Mouse (Mus musculus) CH12.LX (cell line): ENCODE results near the gene Galnt9. TPM values are rescaled to one million over a fixed set of nuclear protein-coding genes. Genes with fewer than 3 reads are reported as not detected.

Experiments used
- DNase-seq: peaks from one replicate; pipeline ENCODE4 v3.0.0-alpha.2; 2013; ENCODE audit errors: extremely low read depth
- H3K27ac ChIP-seq: 2 replicates; pipeline ENCODE4 v1.5.1; 2012; ENCODE audit warnings: low read depth, mild to moderate bottlenecking, control low read depth, moderate library complexity; ENCODE audit not compliant: insufficient read depth
- H3K27me3 ChIP-seq: replicated peaks from 2 replicates; pipeline ENCODE3; 2012; ENCODE audit warnings: inconsistent platforms
- H3K36me3 ChIP-seq, 2 experiments: replicated peaks in 1 of 2; 2 replicates each; pipeline versions ENCODE3 to v1.6.1; 2012; ENCODE audit warnings: inconsistent platforms in 1 of 2, low read length in 1 of 2, mild to moderate bottlenecking in 1 of 2, mixed read lengths in 1 of 2, moderate library complexity in 1 of 2; ENCODE audit not compliant: control insufficient read depth in 1 of 2, insufficient read depth in 1 of 2
- H3K4me1 ChIP-seq, 2 experiments: 2 replicates each; pipeline ENCODE4 v1.6.1; 2012; ENCODE audit warnings: inconsistent platforms in 1 of 2, moderate library complexity in 1 of 2; ENCODE audit not compliant: insufficient read depth in 2 of 2, control insufficient read depth in 1 of 2
- H3K4me2 ChIP-seq: 2 replicates; pipeline ENCODE4 v1.6.1; 2012; ENCODE audit warnings: low read depth, mild to moderate bottlenecking, control low read depth; ENCODE audit not compliant: poor library complexity, insufficient read depth, severe bottlenecking
- H3K4me3 ChIP-seq, 3 experiments: fragments of 150-350 bp in 1 of 3; sonication (generic) in 1 of 3; replicated peaks in 1 of 3; 2 replicates each; pipeline versions ENCODE3 to v1.5.1; 2011 to 2012; ENCODE audit warnings: low read depth in 2 of 3, low read length in 2 of 3, mild to moderate bottlenecking in 2 of 3, moderate library complexity in 2 of 3, control low read depth in 1 of 3, improper control_type of control experiment in 1 of 3, inconsistent platforms in 1 of 3, mixed read lengths in 1 of 3; ENCODE audit not compliant: poor library complexity in 1 of 3
- H3K79me2 ChIP-seq: replicated peaks from 2 replicates; pipeline ENCODE4 v1.6.1; 2012; ENCODE audit warnings: mild to moderate bottlenecking, moderate library complexity; ENCODE audit not compliant: control insufficient read depth, poor library complexity, insufficient read depth, severe bottlenecking; ENCODE audit errors: extremely low read depth
- H3K9ac ChIP-seq: 2 replicates; pipeline ENCODE4 v1.6.1; 2012; ENCODE audit warnings: low read depth, mild to moderate bottlenecking, control low read depth, moderate library complexity; ENCODE audit not compliant: insufficient read depth
- H3K9me3 ChIP-seq: replicated peaks from 2 replicates; pipeline ENCODE3; 2012; ENCODE audit warnings: low read length, inconsistent platforms, mixed read lengths
- CHD1 ChIP-seq: IDR thresholded peaks from 2 replicates; pipeline ENCODE4 v1.6.1; 2012; ENCODE audit warnings: low read depth, low read length, improper control_type of control experiment, inconsistent platforms
- CHD2 ChIP-seq: IDR thresholded peaks from 2 replicates; pipeline ENCODE4 v1.6.1; 2011; ENCODE audit warnings: low read length, improper control_type of control experiment
- E2F4 ChIP-seq: IDR thresholded peaks from 2 replicates; pipeline ENCODE4 v1.6.1; 2011; ENCODE audit warnings: low read depth, low read length, improper control_type of control experiment; ENCODE audit not compliant: insufficient replicate concordance
- ELF1 ChIP-seq: IDR thresholded peaks from 2 replicates; pipeline ENCODE4 v1.6.1; 2014; ENCODE audit warnings: low read depth, mild to moderate bottlenecking, inconsistent platforms, low read length, improper control_type of control experiment
- EP300 ChIP-seq: IDR thresholded peaks from 2 replicates; pipeline ENCODE4 v1.6.1; 2011; ENCODE audit warnings: low read length, improper control_type of control experiment
- GABPA ChIP-seq: IDR thresholded peaks from 2 replicates; pipeline ENCODE4 v1.6.1; 2012; ENCODE audit warnings: low read depth, low read length, improper control_type of control experiment, inconsistent platforms; ENCODE audit not compliant: insufficient replicate concordance
- JUN ChIP-seq: IDR thresholded peaks from 2 replicates; pipeline ENCODE4 v1.6.1; 2011; ENCODE audit warnings: low read depth, mild to moderate bottlenecking, low read length, improper control_type of control experiment, moderate library complexity; ENCODE audit not compliant: insufficient read depth
- JUND ChIP-seq: conservative IDR thresholded peaks from 2 replicates; pipeline ENCODE4 v1.6.1; 2011; ENCODE audit warnings: low read depth, low read length, improper control_type of control experiment
- KAT2A ChIP-seq: IDR thresholded peaks from 2 replicates; pipeline ENCODE4 v1.6.1; 2012; ENCODE audit warnings: low read length, improper control_type of control experiment, inconsistent platforms; ENCODE audit not compliant: insufficient replicate concordance
- MAFK ChIP-seq: IDR thresholded peaks from 2 replicates; pipeline ENCODE4 v1.6.1; 2011; ENCODE audit warnings: low read length, improper control_type of control experiment; ENCODE audit not compliant: insufficient replicate concordance
- MAX ChIP-seq: IDR thresholded peaks from 2 replicates; pipeline ENCODE4 v1.6.1; 2011; ENCODE audit warnings: low read length, improper control_type of control experiment
- MAZ ChIP-seq: IDR thresholded peaks from 2 replicates; pipeline ENCODE4 v1.6.1; 2012; ENCODE audit warnings: low read depth, mild to moderate bottlenecking, inconsistent platforms, low read length, improper control_type of control experiment, moderate library complexity
- MEF2A ChIP-seq: IDR thresholded peaks from 2 replicates; pipeline ENCODE4 v1.6.1; 2014; ENCODE audit warnings: low read depth, mild to moderate bottlenecking, inconsistent platforms, low read length, improper control_type of control experiment, borderline replicate concordance
- MXI1 ChIP-seq: IDR thresholded peaks from 2 replicates; pipeline ENCODE4 v1.6.1; 2011; ENCODE audit warnings: mild to moderate bottlenecking, low read depth, low read length, improper control_type of control experiment
- NELFE ChIP-seq: IDR thresholded peaks from 2 replicates; pipeline ENCODE4 v1.6.1; 2011; ENCODE audit warnings: low read depth, low read length, improper control_type of control experiment
- PAX5 ChIP-seq: IDR thresholded peaks from 2 replicates; pipeline ENCODE4 v1.6.1; 2012; ENCODE audit warnings: low read length, inconsistent platforms, mixed read lengths
- POLR2A ChIP-seq: IDR thresholded peaks from 2 replicates; pipeline ENCODE4 v1.6.1; 2011; ENCODE audit warnings: low read depth, mild to moderate bottlenecking, improper control_type of control experiment, low read length
- RAD21 ChIP-seq: IDR thresholded peaks from 2 replicates; pipeline ENCODE4 v1.6.1; 2011; ENCODE audit warnings: low read depth, mild to moderate bottlenecking, low read length, improper control_type of control experiment, moderate library complexity
- SIN3A ChIP-seq: IDR thresholded peaks from 2 replicates; pipeline ENCODE4 v1.6.1; 2012; ENCODE audit warnings: low read length, improper control_type of control experiment, inconsistent platforms
- TCF12 ChIP-seq: IDR thresholded peaks from 2 replicates; pipeline ENCODE4 v1.6.1; 2014; ENCODE audit warnings: low read depth, mild to moderate bottlenecking, inconsistent platforms, low read length, improper control_type of control experiment
- ZKSCAN1 ChIP-seq: IDR thresholded peaks from 2 replicates; pipeline ENCODE4 v1.6.1; 2012; ENCODE audit warnings: low read depth, inconsistent platforms, low read length, improper control_type of control experiment, borderline replicate concordance
- ZMIZ1 ChIP-seq: IDR thresholded peaks from 2 replicates; pipeline ENCODE4 v1.6.1; 2012; ENCODE audit warnings: low read depth, mild to moderate bottlenecking, inconsistent platforms, low read length, improper control_type of control experiment
- dilution Hi-C: fragments of 300-500 bp; cut with MboI; formaldehyde crosslinking; loops from 2 replicates; pipeline ENCODE4 v1.14.3; 2020; ENCODE audit warnings: low sequenced_read_pairs; ENCODE audit not compliant: extremely low pct_unique_long_range_greater_than_20kb, extremely low pct_ligation_motif_present
- in situ Hi-C: fragments of 300-500 bp; cut with MboI; formaldehyde crosslinking; loops from 3 replicates; pipeline ENCODE4 v1.14.3; 2019; ENCODE audit warnings: low sequenced_read_pairs, low pct_ligation_motif_present, low pct_unique_long_range_greater_than_20kb, mixed read lengths
- polyA plus RNA-seq: library from polyadenylated mRNA; unstranded; fragments of >175 nt; gene quantifications from 2 replicates; pipeline ENCODE4 v1.2.1, GENCODE M21; 2012; ENCODE audit warnings: low read depth; ENCODE audit not compliant: insufficient read length
- total RNA-seq, 2 experiments: library from RNA; depleted of rRNA; stranded (reverse); fragments of 300-350 nt in 1 of 2; fragments of >200 nt in 1 of 2; gene quantifications; 2 replicates each; pipeline ENCODE4 v1.2.3; 2012 to 2014

Gene Galnt9
- total and polyA plus RNA-seq, 3 experiments = not detected

GRCm38 (mm10) chr5:110610484-110610883 lies 66.3 kb downstream of the Galnt9 start:
- dilution Hi-C loops = no loop called here

GRCm38 (mm10) chr5:110611435-110612158 lies 67.4 kb downstream of the Galnt9 start:
- H3K4me1 ChIP-seq = peaks cover 0 to 8% of the 10 kb centered on the region in 2 experiments; a peak in 1 of 4 replicates
- no peak overlapping the region for H3K4me2 ChIP-seq
- dilution Hi-C loops (no loop called here), in situ Hi-C loops (no loop called here)
- H3K79me2 ChIP-seq = no peaks in the 10 kb centered on the region
- H3K27ac ChIP-seq = no peak overlapping the region
- H3K36me3 ChIP-seq = no peaks in the 10 kb centered on the region
- TF ChIP-seq MAFK (no peak), JUND (no peak), CHD2 (no peak), MXI1 (no peak), RAD21 (no peak), PAX5 (no peak)
- H3K4me3 ChIP-seq = no peak overlapping the region
- no peaks in the 10 kb centered on the region for H3K9me3 ChIP-seq
- H3K9ac ChIP-seq = no peak overlapping the region
- H3K27me3 ChIP-seq = peaks cover 18% of the 10 kb centered on the region
- DNase-seq = no peak

More at GRCm38 (mm10) chr5:110610484-110610883, 66.3 kb downstream of the Galnt9 start:
- Histone ChIP-seq H3K4me3 (no peak overlapping the region), H3K4me1 (peaks cover 0 to 8% of the 10 kb centered on the region in 2 experiments; a peak in 1 of 4 replicates), H3K9me3 (no peaks in the 10 kb centered on the region), H3K27ac (no peak overlapping the region), H3K79me2 (no peaks in the 10 kb centered on the region), H3K27me3 (peaks cover 27% of the 10 kb centered on the region), H3K36me3 (no peaks in the 10 kb centered on the region), H3K9ac (no peak overlapping the region), H3K4me2 (no peak overlapping the region)
- TF ChIP-seq POLR2A (no peak), CHD1 (no peak), JUND (no peak), MEF2A (no peak), TCF12 (no peak), JUN (no peak), E2F4 (no peak), ZMIZ1 (no peak), GABPA (no peak), SIN3A (no peak), MAX (no peak), EP300 (no peak), MAZ (no peak), ELF1 (no peak), ZKSCAN1 (no peak), MXI1 (no peak), KAT2A (no peak), NELFE (no peak)
- DNase-seq = no peak
- in situ Hi-C loops = no loop called here
